Mouse (Mus musculus) liver, embryonic 16.5 days (tissue): Measurements from ENCODE around the gene Atp8a2. TPM values are rescaled to one million over a fixed set of nuclear protein-coding genes. Genes with fewer than 3 reads are reported as not detected.

Source experiments
- ATAC-seq: fragments of 200-750 bp; cut with Nextera tagmentation; 2 replicates; pipeline ENCODE4 v1.8.0; 2017; ENCODE audit warnings: low read depth, mild to moderate bottlenecking, moderate number of reproducible peaks, moderate library complexity
- H3K27ac ChIP-seq: fragments of 300-500 bp; sonication (generic); 2 replicates; pipeline ENCODE4 v1.5.1; 2014; ENCODE audit warnings: mild to moderate bottlenecking, low read length
- H3K27me3 ChIP-seq: fragments of 300-500 bp; sonication (generic); 2 replicates; pipeline ENCODE4 v1.6.1; 2014; ENCODE audit warnings: low read depth, low read length, mixed read lengths; ENCODE audit not compliant: control insufficient read depth, insufficient read depth
- H3K36me3 ChIP-seq: fragments of 300-500 bp; sonication (generic); 2 replicates; pipeline ENCODE4 v1.6.1; 2014; ENCODE audit warnings: mild to moderate bottlenecking; ENCODE audit not compliant: control insufficient read depth, insufficient read depth
- H3K4me1 ChIP-seq: fragments of 300-500 bp; sonication (generic); 2 replicates; pipeline ENCODE4 v1.6.1; 2014; ENCODE audit warnings: low read depth, low read length, mixed read lengths; ENCODE audit not compliant: control insufficient read depth
- H3K4me2 ChIP-seq: fragments of 300-500 bp; sonication (generic); 2 replicates; pipeline ENCODE4 v1.6.1; 2014; ENCODE audit warnings: low read depth, low read length, mixed read lengths
- H3K4me3 ChIP-seq: fragments of 300-500 bp; sonication (generic); 2 replicates; pipeline ENCODE4 v1.5.1; 2014; ENCODE audit warnings: low read depth, mild to moderate bottlenecking, low read length
- H3K9ac ChIP-seq: fragments of 300-500 bp; sonication (generic); 2 replicates; pipeline ENCODE4 v1.6.1; 2014; ENCODE audit warnings: low read depth, low read length
- H3K9me3 ChIP-seq: fragments of 300-500 bp; sonication (generic); replicated peaks from 2 replicates; pipeline ENCODE4 v1.6.1; 2016; ENCODE audit warnings: low read length; ENCODE audit not compliant: control insufficient read depth
- WGBS: fragments of 180-500 bp; shearing (Covaris S2); extraction: QIAGEN DNeasy Blood & Tissue Kit; methylation state at CpG from one replicate; pipeline ENCODE4 v1.1.7; 2014; ENCODE audit not compliant: insufficient replicate concordance; 5-methylcytosine and 5-hydroxymethylcytosine counted together
- polyA plus RNA-seq: library from polyadenylated mRNA; unstranded; fragments of >200 nt; fragmentation: Nextera tagmentation; extraction: Ambion mirVana; gene quantifications from 2 replicates; pipeline ENCODE4 v1.2.1, GENCODE M21; 2015

Gene Atp8a2
- polyA plus RNA-seq, 1 experiment from 2014 or later: 5.3 TPM

GRCm38 (mm10) chr14:60176469-60176890 lies 20.5 kb downstream of the Atp8a2 start:
- no peaks in the 10 kb centered on the region for H3K36me3 ChIP-seq
- peaks cover 10% of the 10 kb centered on the region for H3K4me1 ChIP-seq
- peak overlapping the region; percentile 63 for H3K4me3 ChIP-seq
- H3K9me3 ChIP-seq: no peaks in the 10 kb centered on the region
- peak overlapping the region; percentile 70 for H3K27ac ChIP-seq
- WGBS: 19% methylated on average over 9 of the region's 9 CpGs
- peaks cover 26% of the 10 kb centered on the region for H3K27me3 ChIP-seq
- H3K4me2 ChIP-seq: peak overlapping the region; percentile 67
- H3K9ac ChIP-seq: peak overlapping the region; percentile 39; the same call in 1 of the 2 replicates
- peak; percentile 32 for ATAC-seq

GRCm38 (mm10) chr14:60172286-60173055 lies 24.5 kb downstream of the Atp8a2 start:
- Histone ChIP-seq H3K36me3 (no peaks in the 10 kb centered on the region), H3K27me3 (peaks cover 18% of the 10 kb centered on the region), H3K4me2 (no peak overlapping the region), H3K27ac (no peak overlapping the region), H3K9ac (no peak overlapping the region), H3K4me3 (no peak overlapping the region), H3K4me1 (peaks cover 4% of the 10 kb centered on the region), H3K9me3 (no peaks in the 10 kb centered on the region)
- ATAC-seq: no peak
- 59% methylated on average over 12 of the region's 12 CpGs for WGBS

GRCm38 (mm10) chr14:60170845-60171610 lies 26.0 kb downstream of the Atp8a2 start:
- no peak overlapping the region for H3K4me3 ChIP-seq
- no peak overlapping the region for H3K4me2 ChIP-seq
- H3K4me1 ChIP-seq: peaks cover 4% of the 10 kb centered on the region
- H3K9ac ChIP-seq: no peak overlapping the region
- no peak overlapping the region for H3K27ac ChIP-seq
- H3K9me3 ChIP-seq: no peaks in the 10 kb centered on the region
- ATAC-seq: no peak
- H3K36me3 ChIP-seq: no peaks in the 10 kb centered on the region
- H3K27me3 ChIP-seq: peaks cover 5% of the 10 kb centered on the region
- WGBS: 66% methylated on average over 16 of the region's 16 CpGs

- no peaks in the 10 kb centered on the region for H3K36me3 ChIP-seq
- no peak overlapping the region for H3K9ac ChIP-seq
- H3K27ac ChIP-seq: no peak overlapping the region
- H3K4me1 ChIP-seq: no peaks in the 10 kb centered on the region
- no peak for ATAC-seq
- H3K4me3 ChIP-seq: no peak overlapping the region
- H3K9me3 ChIP-seq: no peaks in the 10 kb centered on the region
- H3K4me2 ChIP-seq: no peak overlapping the region
- H3K27me3 ChIP-seq: no peaks in the 10 kb centered on the region
- WGBS: 51% methylated on average over 3 of the region's 3 CpGs
Measured at GRCm38 (mm10) chr14:60163367-60163766, 33.6 kb downstream of the Atp8a2 start.

- Histone ChIP-seq H3K4me2 (no peak overlapping the region), H3K4me3 (no peak overlapping the region), H3K9ac (no peak overlapping the region), H3K27me3 (no peaks in the 10 kb centered on the region), H3K9me3 (no peaks in the 10 kb centered on the region), H3K27ac (no peak overlapping the region), H3K4me1 (no peaks in the 10 kb centered on the region), H3K36me3 (no peaks in the 10 kb centered on the region)
- no peak for ATAC-seq
- 67% methylated on average over 11 of the region's 11 CpGs for WGBS
Measured at GRCm38 (mm10) chr14:60152373-60152772, 44.6 kb downstream of the Atp8a2 start.

- Histone ChIP-seq H3K9ac (no peak overlapping the region), H3K9me3 (no peaks in the 10 kb centered on the region), H3K4me1 (no peaks in the 10 kb centered on the region), H3K27me3 (no peaks in the 10 kb centered on the region), H3K27ac (no peak overlapping the region), H3K4me2 (no peak overlapping the region), H3K4me3 (no peak overlapping the region), H3K36me3 (no peaks in the 10 kb centered on the region)
- 54% methylated on average over 3 of the region's 3 CpGs for WGBS
- ATAC-seq: no peak
Measured at GRCm38 (mm10) chr14:60148893-60149292, 48.1 kb downstream of the Atp8a2 start.

GRCm38 (mm10) chr14:60143234-60143633 lies 53.7 kb downstream of the Atp8a2 start:
- H3K4me3 ChIP-seq: no peak overlapping the region
- no peak overlapping the region for H3K9ac ChIP-seq
- no peak overlapping the region for H3K27ac ChIP-seq
- H3K4me1 ChIP-seq: no peaks in the 10 kb centered on the region
- no peaks in the 10 kb centered on the region for H3K27me3 ChIP-seq
- 74% methylated on average over 10 of the region's 10 CpGs for WGBS
- ATAC-seq: no peak
- H3K36me3 ChIP-seq: no peaks in the 10 kb centered on the region
- no peaks in the 10 kb centered on the region for H3K9me3 ChIP-seq
- H3K4me2 ChIP-seq: no peak overlapping the region

- ATAC-seq: no peak
- no peaks in the 10 kb centered on the region for H3K27me3 ChIP-seq
- no peak overlapping the region for H3K27ac ChIP-seq
- H3K4me1 ChIP-seq: no peaks in the 10 kb centered on the region
- H3K9me3 ChIP-seq: no peaks in the 10 kb centered on the region
- no peak overlapping the region for H3K9ac ChIP-seq
- no peak overlapping the region for H3K4me3 ChIP-seq
- H3K4me2 ChIP-seq: no peak overlapping the region
- WGBS: 79% methylated on average over 3 of the region's 4 CpGs
- H3K36me3 ChIP-seq: no peaks in the 10 kb centered on the region
Measured at GRCm38 (mm10) chr14:60138339-60138738, 58.6 kb downstream of the Atp8a2 start.

GRCm38 (mm10) chr14:60137812-60138211 lies 59.2 kb downstream of the Atp8a2 start:
- H3K4me3 ChIP-seq: no peak overlapping the region
- no peaks in the 10 kb centered on the region for H3K36me3 ChIP-seq
- H3K9me3 ChIP-seq: no peaks in the 10 kb centered on the region
- ATAC-seq: no peak
- H3K4me2 ChIP-seq: no peak overlapping the region
- 24% methylated on average over 6 of the region's 6 CpGs for WGBS
- H3K9ac ChIP-seq: no peak overlapping the region
- no peaks in the 10 kb centered on the region for H3K4me1 ChIP-seq
- H3K27me3 ChIP-seq: no peaks in the 10 kb centered on the region
- H3K27ac ChIP-seq: no peak overlapping the region
